Mouse (Mus musculus) megakaryocyte progenitor cell, adult 5-6 weeks (primary cell): ENCODE measurements around the gene Ggta1. TPM values are rescaled to one million over a fixed set of nuclear protein-coding genes. Genes with fewer than 3 reads are reported as not detected.

Experiments
- ATAC-seq: replicated peaks from 2 replicates; pipeline ENCODE4 v1.8.0; 2016; ENCODE audit warnings: mild to moderate bottlenecking, moderate TSS enrichment, inconsistent platforms; ENCODE audit not compliant: poor library complexity
- total RNA-seq, 2 experiments: library from RNA; stranded (forward) in 1 of 2; stranded (reverse) in 1 of 2; fragments of 157-497, 149-512 nt in 1 of 2; fragments of 200-1000 nt in 1 of 2; gene quantifications; 2 replicates each; pipeline versions ENCODE4 v1.2.3 to v1.2.4; 2015 to 2017

Ggta1 gene
- total RNA-seq, 2 experiments from 2014 or later: 50.8 to 72.0 TPM

DNA sequence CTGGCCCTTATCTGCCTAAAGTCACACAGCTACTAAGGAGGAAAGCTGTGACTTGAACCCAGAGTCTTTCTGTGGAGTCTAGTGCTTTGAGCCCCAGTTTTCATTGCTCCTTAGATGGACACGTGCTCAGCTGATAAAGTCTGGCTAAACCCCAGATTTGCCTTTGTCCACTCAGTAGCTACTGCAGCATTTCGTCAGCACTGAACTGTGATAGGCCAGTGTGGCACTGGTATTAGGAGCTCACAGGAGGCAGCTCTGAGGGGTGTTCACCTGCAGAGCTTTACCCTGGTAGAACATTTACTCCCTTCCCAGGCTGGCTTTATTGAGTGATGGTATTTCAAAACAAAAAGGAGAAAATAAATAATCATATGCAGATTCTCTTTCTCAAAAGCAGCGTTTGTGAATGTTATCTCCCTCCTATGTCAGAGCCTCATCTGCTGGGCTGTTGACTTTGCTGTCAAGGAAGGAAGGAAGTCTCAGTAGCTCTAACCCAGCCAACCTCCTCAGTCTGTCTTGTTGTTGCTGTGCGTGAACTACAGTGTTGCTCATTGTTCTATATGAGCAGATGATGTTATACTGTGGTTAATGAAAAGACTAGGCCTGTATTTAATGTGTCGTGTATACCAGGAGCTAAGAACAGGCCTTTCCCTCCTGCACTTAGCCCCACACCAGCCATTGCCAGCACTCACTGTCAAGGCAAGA is 54.5 kb downstream of the Ggta1 start:
- no peak for ATAC-seq

DNA sequence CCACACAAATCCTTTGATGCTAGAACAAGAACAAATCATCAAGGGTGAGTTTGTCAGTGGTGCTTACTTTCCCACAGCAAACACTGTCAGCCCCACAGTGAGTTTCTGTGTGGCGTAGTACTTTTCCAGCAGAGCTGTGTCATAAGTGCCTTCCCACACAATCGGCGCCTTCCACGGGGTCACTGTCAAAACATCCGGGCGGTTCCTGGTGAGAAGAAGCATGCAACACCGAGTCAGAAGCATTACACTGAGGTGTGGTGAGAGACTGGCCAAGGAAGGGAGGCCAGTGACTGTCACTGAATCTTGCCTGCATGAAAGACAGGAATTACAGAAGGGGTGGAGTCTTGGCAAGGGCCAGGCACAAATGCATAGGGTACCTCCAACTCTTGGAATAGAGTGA is 55.2 kb downstream of the Ggta1 start:
- no peak for ATAC-seq

DNA sequence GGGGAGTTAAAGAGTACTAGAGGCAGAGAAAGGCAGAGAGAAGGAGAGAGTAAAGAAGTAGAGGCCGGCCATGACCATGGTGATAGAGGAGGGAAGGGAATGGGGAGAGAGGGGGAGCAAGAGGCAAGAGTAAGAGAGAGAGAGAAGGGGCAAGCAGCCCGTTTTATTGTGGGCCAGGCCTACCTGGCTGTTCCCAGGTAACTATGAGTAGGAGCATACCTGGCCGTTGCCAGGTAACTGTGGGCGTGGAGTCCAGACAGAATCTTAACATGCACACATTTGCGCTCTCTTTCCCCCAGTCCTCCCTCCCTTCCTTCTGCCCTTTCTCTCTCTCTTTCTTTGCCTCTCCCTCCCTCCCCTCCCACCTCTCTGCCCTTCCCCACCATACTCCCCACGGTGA is 55.8 kb downstream of the Ggta1 start:
- no peak for ATAC-seq

DNA sequence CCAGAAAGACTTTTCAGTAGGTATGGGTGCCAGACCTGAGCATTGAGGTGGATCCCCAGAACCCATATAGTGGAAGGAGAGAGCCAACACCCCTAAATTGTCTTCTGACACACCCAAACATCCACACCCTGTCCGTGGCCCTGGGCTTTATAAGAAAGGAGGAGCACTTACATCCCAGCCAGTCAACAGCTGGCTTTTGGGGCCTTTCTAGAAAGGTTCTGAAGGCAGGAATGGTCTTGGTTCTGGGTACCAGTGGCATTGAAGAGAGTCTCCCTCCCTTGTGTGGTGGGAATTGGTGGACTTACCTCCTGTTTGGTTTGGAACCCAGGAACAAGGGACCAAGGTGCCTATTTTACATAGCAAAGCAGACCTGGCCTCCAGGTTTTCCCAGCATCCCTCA is 56.4 kb downstream of the Ggta1 start:
- ATAC-seq: no peak

DNA sequence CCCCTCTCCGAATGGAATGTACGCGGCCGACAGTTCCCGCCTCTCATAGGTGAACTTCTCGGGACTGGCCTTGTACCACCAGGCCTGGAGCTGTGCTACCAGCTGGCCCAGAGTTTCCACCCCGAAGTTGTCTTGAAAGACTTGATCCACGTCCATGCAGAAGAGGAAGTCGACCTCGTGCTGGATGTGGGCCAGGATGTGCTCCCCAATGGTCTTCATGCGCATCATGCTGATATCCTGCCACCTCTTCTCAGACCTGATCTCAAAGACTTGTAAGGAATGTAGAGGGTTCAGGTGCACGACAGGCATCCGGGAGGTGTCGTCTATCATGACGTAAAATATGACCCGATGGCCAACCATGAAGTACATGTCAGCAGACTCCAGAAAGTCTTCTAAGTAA is 60.6 kb downstream of the Ggta1 start:
- no peak for ATAC-seq

DNA sequence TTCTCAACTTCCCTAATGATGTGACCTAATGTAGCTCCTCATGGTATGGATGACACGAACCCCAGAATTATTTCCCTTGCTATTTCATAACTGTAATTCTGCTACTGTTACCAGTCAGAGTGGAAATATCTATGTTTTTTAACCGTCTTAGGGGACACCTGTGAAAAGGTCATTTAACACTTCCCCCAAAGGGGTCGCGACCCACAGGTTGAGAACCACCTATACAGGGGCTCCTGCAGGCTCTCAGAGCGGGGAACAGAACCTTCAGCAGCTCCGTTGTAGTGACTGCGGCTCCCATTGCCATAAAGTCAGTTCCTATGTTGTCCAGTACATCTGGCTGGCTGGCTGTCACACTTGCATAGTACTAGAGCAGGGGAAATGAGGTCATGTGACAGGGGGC is 62.3 kb downstream of the Ggta1 start:
- no peak for ATAC-seq

DNA sequence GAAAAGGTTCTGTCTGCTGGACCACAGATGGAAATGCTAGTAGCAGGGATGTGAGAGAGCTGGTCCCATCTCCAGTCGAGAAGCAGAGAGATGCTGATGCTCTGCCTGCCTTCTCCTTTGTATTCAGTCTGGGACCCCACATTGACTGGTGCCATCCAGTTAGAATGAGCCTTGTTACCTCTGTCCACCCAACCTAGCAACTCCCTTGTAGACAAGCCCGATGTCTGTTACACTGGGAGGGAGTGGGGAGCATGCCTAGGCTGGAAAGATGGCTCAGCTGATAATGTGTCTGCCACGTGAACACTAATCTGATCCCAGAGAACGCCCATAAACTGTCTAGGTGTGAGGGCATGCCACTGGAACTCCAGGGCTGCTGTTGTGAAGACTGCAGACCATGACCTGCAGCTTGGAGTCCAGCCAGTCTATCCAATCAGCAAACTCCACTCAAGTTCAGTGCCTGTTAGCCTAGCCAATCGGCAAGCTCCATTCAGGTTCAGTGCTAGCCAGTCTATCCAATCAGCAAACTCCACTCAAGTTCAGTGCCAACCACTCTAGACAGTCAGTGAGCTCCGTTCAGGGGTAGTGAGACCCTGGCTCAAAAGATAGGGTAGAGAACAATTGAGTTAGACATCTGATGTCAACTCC is 64.7 kb downstream of the Ggta1 start:
- peak; percentile 23 for ATAC-seq

DNA sequence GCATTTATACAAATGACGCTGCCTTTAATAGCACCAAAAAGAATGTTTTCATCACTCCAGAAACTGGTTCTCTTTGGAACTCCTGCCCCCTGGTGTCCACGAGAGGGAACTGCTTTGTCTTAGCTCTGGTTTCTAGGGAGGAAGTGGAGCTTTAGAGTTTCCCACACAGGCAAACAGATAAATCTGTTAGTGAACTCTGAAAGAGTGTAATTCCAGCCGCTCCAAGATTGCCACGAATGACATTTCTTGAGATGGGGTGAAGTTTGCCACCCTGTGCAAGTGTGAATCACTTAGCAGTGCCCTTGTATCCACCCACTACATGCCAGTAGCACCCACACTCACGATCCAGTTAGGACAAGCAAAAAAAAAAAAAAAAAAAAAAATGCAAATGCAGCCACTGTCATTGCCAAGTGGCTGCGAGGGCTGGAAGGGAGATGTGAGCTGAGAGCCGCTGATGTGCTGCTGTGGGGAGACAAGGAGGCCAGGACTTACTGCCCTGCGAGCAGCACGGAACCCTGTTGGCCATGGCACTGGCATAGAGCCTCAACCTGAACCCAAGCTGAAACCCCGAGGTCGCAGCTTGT is 65.3 kb downstream of the Ggta1 start:
- ATAC-seq: peak; percentile 92

DNA sequence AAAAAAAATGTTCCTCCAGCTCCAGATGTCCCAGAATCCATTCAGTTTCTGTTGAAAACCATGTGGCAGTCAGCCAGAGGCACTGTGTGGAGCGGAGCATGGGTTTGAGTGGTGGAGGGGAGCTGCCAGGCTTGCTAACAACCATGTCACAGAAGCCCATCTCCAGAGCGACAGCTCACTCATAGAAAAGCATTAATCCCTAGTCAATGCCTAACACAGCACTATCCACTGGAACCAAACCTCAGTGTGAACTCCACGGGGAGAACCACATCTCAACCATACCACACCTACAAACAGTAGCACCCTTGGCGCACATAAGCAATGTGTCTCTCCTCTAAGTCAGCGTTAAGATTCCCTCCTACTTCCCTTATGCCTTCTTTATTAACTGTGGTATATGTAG is 65.9 kb downstream of the Ggta1 start, which contains the start of gene 4930402F06Rik:
Gene 4930402F06Rik, minus strand, starts transcription at position 80 of the 400 bp plus-strand sequence.
- 0 out of 2 replicates have a peak, but pooled peaks have one; percentile 8 for ATAC-seq

DNA sequence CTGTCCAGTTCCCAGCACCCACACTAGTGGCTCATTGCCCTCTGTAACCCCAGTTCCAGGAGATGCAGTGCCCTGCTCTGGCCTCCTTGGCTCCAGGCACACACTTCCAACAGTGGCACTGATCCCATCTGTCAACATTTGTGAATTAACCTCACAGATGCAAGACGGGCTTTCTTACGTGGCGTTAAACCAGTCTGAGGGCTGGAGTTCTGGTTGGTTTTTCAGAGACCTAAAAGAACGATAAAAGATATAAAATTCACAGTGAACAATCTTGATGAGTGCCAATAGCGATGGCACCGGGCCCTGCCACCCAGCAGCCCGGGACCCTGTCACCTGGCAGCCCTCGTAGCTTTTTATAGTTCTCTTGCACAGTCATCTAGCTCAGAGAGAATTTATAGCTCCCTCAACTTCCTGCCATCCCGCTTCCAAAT is 77.6 kb downstream of the Ggta1 start:
- no peak for ATAC-seq

DNA sequence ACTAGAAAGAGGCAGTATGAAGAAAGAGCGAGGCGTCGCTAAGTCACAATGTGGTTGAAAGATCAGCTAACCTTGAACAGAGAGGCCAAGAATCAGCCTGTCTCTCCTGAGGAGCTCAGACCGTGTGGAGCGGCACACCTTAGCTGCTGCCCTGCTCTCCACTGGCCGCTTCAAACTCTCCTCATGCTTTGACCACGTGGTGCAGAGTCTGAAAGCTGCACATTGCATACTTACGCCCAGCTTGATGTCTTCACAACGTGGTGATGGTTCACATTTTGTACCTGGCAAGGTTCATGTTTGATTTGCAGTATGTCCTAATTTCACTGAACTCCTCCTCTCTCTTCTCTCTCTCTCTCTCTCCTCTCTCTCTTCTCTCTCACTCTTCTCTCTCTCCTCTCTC is 83.7 kb downstream of the Ggta1 start:
- ATAC-seq: no peak

DNA sequence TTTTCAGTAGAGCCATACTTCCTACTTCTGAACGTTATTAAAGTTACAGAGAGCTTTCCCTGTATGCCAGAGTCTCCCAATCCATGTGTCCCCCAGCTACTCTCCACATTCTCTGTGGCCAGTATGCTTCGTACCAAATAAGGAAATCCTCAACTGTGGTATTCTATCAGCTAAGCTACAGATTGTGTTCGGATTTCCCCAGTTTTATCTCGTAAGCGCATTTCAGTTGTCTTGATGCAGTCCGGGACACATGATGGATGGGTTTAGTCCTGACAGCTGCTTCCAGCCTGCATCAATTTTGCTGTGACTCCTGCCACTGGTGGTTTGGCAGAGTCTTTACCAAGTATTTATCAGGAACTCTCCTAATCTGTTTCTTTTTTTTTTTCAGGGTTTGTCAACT is 85.4 kb downstream of the Ggta1 start:
- peak; percentile 34 for ATAC-seq

DNA sequence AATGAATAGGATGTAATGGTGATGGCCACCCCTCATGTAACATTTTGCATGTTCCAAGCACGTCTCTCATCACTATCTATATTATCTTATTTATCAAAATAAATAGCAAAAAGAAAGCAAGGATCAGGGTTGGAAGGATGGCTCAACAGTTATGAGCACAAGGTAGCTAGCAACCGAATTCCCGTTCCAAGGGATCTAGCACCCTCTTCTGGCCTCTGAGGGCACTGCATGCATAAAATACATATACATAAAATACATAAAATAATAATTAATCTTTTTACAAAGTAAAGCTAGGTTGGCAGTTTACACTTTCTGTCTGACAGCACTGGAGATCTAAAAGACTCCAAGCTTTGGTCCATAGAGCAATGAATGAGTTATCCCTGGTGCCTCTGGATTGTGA is 90.0 kb downstream of the Ggta1 start:
- peak; percentile 85 for ATAC-seq

DNA sequence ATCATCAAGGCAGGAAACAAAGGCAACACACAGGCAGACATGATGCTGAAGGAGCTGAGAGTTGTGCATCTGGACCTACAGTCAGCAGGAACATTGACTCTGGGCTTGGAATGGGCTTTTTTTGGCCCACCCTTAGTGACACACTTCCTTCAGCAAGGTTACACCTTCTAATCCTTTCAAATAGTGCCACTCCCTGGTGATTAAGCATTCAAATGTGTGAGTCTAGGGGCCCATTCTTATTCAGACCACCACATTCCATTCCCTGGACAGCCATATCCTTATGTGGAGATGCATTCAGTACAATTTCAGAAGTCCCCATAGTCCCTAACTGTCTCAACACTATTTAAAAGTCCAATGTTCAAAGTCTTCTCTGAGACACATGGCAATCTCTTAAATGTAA is 92.3 kb downstream of the Ggta1 start:
- ATAC-seq: no peak

DNA sequence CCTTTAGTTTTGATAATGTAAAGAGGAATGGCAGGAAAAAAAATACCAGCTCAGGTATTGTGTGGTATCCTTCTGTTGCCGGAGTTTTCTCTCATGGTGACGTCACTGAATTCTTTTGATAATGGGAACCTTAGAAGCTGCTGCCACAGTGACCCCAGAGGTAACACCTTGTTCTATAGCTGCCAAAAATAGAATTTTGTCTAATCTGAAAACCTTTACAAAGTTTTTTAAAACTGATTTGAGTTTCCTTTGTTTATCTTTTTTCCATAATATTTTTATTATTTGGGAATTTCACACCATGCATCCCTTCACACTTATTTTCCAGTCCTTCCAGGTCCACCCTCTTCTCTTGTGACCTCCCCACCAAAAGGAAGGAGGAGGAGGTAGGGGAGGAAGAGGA is 95.4 kb downstream of the Ggta1 start, which contains the start of gene 4930568D16Rik:
Gene 4930568D16Rik, minus strand, starts transcription at position 101 of the 400 bp plus-strand sequence.
- no peak for ATAC-seq

Other genes starting within 250 kb of the Ggta1 start
- gene Gsn, start 206.9 kb downstream of the Ggta1 start, total RNA-seq (2015): 6.9 and 10.0 TPM in 2 replicates
- 12.5 TPM in 2 replicates for gene Gsn, start 206.9 kb downstream of the Ggta1 start, total RNA-seq (2017)
- 71.2 and 72.0 TPM in 2 replicates for gene Stom, start 126.3 kb downstream of the Ggta1 start, total RNA-seq (2015)
- 131 and 167 TPM in 2 replicates for gene Stom, start 126.3 kb downstream of the Ggta1 start, total RNA-seq (2017)
- gene 4930568D16Rik, start 95.5 kb downstream of the Ggta1 start, total RNA-seq (2015): not detected in 2 replicates
- gene 4930568D16Rik, start 95.5 kb downstream of the Ggta1 start, total RNA-seq (2017): not detected in 2 replicates
- gene 4930402F06Rik, start 66.1 kb downstream of the Ggta1 start, total RNA-seq (2015): not detected in 2 replicates
- not detected in 2 replicates for gene 4930402F06Rik, start 66.1 kb downstream of the Ggta1 start, total RNA-seq (2017)
- gene Dab2ip, start 95.0 kb upstream of the Ggta1 start, total RNA-seq (2015): 3.9 and 4.0 TPM in 2 replicates
- 3.0 and 4.1 TPM in 2 replicates for gene Dab2ip, start 95.0 kb upstream of the Ggta1 start, total RNA-seq (2017)